Mouse (Mus musculus): ENCODE data around the gene Gm10188.

The Gm10188 gene

GRCm38 (mm10) chr1:132195100-132195499 is 34.5 kb downstream of the Gm10188 start:
- no peak for DNase-seq (ENCODE audit: low spot score)

- no peak for DNase-seq (ENCODE audit: low spot score)
Observed at GRCm38 (mm10) chr1:132194624-132195023, 34.9 kb downstream of the Gm10188 start.

- DNase-seq (ENCODE audit: low spot score) = no peak
Observed at GRCm38 (mm10) chr1:132193806-132194205, 35.8 kb downstream of the Gm10188 start.

- DNase-seq (ENCODE audit: low spot score) = no peak
Observed at GRCm38 (mm10) chr1:132191786-132192680, 37.5 kb downstream of the Gm10188 start.

- DNase-seq (ENCODE audit: low spot score) = no peak
Observed at GRCm38 (mm10) chr1:132191093-132191785, 38.3 kb downstream of the Gm10188 start, which contains the start of the genes Lemd1 and AC124108.1. Gene Lemd1 (plus strand): TSS chr1:132191431. Gene AC124108.1 (plus strand): TSS chr1:132191457.

GRCm38 (mm10) chr1:132190621-132191092 is 38.9 kb downstream of the Gm10188 start:
- no peak for DNase-seq (ENCODE audit: low spot score)

GRCm38 (mm10) chr1:132190040-132190513 is 39.5 kb downstream of the Gm10188 start:
- DNase-seq (ENCODE audit: low spot score) = no peak

- DNase-seq (ENCODE audit: low spot score) = no peak
Observed at GRCm38 (mm10) chr1:132189231-132189630, 40.3 kb downstream of the Gm10188 start.

GRCm38 (mm10) chr1:132188442-132189066 is 41.0 kb downstream of the Gm10188 start:
- DNase-seq (ENCODE audit: low spot score) = no peak

GRCm38 (mm10) chr1:132186303-132186702 is 43.3 kb downstream of the Gm10188 start:
- no peak for DNase-seq (ENCODE audit: low spot score)

Data from layer of hippocampus, adult 9-10 months (tissue).